Mouse (Mus musculus): ENCODE data around the gene Folh1.
A peak's percentile ranks its signal among the peaks of the same experiment; 100 is the strongest.
"Not testable (repeated sequence)": the region's sequence is repeated elsewhere in the genome, so short reads cannot be mapped to it uniquely, and the experiment has no call there.

Folh1 gene

GRCm38 (mm10) chr7:86775617-86776325 lies at the start of gene Folh1:
Folh1 (minus strand) TSS chr7:86775943.
- DNase-seq (ENCODE audit: low spot score in 2 of 2), result peak in 1 of 2 experiments; percentile 12

- no peak for DNase-seq (ENCODE audit: low spot score in 2 of 2)
Measured at GRCm38 (mm10) chr7:86816466-86816865, 40.7 kb upstream of the Folh1 start.

GRCm38 (mm10) chr7:86815716-86816115 lies 40.0 kb upstream of the Folh1 start:
- not testable (repeated sequence) for DNase-seq (ENCODE audit: low spot score in 2 of 2)

- not testable (repeated sequence) for DNase-seq (ENCODE audit: low spot score in 2 of 2)
Measured at GRCm38 (mm10) chr7:86815241-86815640, 39.5 kb upstream of the Folh1 start.

GRCm38 (mm10) chr7:86794727-86795126 lies 19.0 kb upstream of the Folh1 start, which contains the start of gene Vmn2r77:
Vmn2r77 (plus strand) TSS chr7:86795027.
- no peak for DNase-seq (ENCODE audit: low spot score in 2 of 2)

- no peak for DNase-seq (ENCODE audit: low spot score in 2 of 2)
Measured at GRCm38 (mm10) chr7:86771621-86772020, 4.1 kb downstream of the Folh1 start.

- no peak for DNase-seq (ENCODE audit: low spot score in 2 of 2)
Measured at GRCm38 (mm10) chr7:86764628-86765027, 11.1 kb downstream of the Folh1 start.

GRCm38 (mm10) chr7:86760751-86761150 lies 15.0 kb downstream of the Folh1 start:
- no peak for DNase-seq (ENCODE audit: low spot score in 2 of 2)

GRCm38 (mm10) chr7:86725013-86725412 lies 50.7 kb downstream of the Folh1 start:
- no peak for DNase-seq (ENCODE audit: low spot score in 2 of 2)

GRCm38 (mm10) chr7:86688030-86688429 lies 87.7 kb downstream of the Folh1 start, which contains the start of gene Olfr292:
Olfr292 (plus strand) TSS chr7:86688330.
- no peak for DNase-seq (ENCODE audit: low spot score in 2 of 2)

Measured in frontal cortex, postnatal 14 days (tissue).